Mouse (Mus musculus): ENCODE results near the gene Nek11. TPM values are rescaled to one million over a fixed set of nuclear protein-coding genes. Genes with fewer than 3 reads are reported as not detected.

Nek11 gene
- total RNA-seq, 2 experiments from 2014 or later, result 0.08 to 0.23 TPM

DNA sequence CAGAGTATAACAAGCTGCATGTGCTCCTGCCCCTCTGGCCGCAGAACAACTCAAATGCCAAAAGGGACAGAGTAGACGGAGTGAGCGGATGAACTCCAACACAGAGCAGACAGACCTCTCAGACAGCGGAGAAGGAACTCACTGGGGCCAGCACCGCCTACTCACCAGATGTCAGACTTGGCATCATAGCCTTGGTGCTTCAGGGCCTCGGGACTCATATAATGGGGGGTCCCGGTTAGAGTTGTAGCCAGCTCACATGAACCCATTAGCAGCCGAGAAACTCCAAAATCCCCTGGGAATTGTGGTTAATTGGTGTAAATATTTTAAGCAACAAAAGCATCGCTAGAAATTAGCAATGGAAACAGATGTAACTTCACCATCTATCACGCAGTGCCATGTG is 82.1 kb downstream of the Nek11 start:
- DNase-seq (ENCODE audit: low spot score in 2 of 2), result no peak

DNA sequence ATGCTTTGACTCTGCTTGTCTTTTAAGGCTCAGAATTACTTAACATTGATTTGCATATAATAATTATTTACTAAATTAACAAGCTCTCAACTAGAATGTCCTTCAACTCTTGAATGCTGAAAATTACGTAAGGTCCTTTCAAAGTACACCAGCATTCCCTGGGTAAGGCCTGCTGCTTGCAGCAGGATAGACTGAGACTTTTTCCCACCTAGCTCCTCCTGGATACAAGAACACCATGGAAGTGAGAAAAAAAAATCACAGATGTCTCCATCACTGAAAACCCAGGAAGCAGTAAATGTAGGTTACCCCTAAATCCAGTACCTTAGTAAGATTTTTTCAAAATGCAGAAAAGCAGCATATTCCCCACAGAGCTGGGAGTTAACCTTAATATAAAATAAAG is 82.6 kb downstream of the Nek11 start:
- no peak for DNase-seq (ENCODE audit: low spot score in 2 of 2)

DNA sequence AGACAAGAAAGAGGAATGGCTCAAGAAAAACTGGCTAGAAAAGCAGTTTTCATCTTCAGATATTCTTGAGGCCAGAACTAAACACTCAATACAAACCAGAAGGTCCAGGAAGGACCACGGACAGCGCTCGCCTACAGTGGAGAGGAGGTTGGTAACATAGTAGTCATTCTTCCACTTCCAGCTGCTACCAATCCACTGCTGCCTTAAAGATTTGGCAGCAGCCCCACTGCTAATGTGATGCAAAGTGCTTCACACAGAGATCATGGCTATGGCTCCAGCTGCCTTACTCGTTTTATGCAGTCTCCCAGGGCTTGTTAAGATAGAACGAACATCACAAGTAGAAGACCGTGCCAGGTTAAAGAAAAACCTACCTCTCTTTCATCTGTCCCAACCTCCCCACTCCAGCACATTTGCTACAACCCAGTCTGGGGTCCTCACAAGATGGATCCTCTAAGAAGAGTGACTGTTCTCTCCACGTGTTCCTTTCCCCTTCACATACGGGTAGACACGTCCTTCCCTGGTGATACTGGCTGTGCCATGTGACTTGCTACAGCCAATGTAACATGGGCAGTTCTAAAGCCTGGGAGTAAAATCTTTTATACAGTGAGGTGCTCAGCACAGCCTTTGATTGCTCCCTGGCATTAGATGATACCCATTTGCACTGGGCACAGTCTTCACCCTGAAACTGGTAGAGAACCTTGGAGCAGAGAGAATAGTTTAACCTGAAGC is 85.6 kb downstream of the Nek11 start:
- DNase-seq (ENCODE audit: low spot score in 2 of 2), result no peak

DNA sequence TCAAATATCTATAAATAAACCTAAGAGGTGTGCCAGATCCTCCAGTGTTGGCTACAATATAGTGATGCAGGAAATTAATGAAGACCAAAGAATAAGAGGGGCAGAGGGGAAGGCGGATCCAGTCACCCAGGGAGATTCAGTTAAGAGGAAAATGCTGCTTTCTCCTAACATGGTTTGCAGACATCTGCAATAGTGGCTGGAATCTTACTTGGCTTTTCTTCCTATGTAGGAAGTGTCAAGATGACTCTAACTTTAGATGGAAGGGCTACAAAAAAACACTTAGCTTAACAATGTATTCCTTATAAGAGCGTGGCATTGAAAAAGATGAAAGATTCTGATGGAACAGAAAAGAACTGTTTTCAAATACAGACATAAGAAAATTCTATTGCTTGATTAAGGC is 89.3 kb downstream of the Nek11 start:
- DNase-seq (ENCODE audit: low spot score in 2 of 2), result no peak

DNA sequence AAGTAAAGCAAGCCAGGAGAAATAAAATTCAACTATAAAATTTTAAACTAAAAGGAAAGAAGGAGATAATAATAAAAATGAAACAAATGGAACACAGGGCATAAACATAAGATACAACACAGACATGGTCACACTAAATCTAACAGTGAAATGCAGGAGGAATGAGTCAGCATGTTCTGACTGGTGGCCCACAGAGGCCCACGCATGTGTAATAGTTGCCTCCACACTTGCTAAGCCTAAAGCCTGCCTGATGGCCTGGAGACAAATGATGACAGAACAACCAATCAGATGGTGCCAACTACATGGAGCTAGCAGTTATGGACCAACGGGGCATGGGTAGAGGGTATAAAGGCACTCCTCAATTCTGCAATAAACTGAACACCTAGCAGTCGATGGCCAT is 93.1 kb downstream of the Nek11 start:
- no peak for DNase-seq (ENCODE audit: low spot score in 2 of 2)

DNA sequence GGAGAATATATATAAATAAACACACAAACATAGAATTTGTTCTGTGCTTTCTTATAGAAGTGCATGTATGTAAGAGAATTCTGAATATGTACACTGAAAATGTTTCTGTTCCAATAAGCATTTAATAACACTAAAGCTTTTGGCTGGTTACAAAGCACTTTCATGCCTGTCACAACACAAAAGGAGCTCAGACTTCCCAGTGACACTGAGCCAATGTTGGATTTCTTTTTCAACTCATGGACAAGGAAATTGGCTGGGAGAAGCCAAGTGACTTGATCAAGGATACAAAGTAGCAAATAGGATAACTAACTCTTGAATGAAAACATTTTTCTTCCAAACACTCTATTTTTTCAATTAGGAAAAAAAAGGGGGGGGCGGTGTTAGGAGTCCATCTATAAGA is 93.9 kb downstream of the Nek11 start:
- no peak for DNase-seq (ENCODE audit: low spot score in 2 of 2)

DNA sequence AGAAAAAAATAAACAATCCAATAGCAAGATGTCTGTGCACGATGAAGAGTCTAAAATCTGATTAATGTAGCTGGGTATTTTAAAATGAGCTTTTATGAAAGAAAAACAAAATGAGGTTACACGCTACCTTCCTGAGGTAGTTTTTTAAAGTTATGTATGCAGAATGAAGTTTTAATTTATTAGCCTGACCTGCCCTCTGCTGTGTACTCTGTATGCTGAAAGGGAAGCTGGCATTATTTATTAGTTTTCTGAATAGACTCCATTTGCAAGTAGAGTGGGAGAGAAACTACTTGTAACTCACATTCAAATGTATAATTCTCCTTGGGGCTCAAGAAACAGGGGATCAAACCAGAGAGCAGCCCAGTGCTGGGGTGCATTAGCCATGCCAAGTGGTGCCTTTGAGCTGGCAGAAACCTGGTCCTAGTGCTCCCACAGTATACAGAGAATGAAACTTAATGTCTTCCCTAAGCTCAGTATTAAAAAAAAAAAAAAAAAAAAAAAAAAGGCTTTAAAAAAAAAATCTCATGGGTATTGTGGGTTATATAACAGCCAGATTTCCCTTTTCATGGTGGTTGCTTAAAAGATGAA is 94.5 kb downstream of the Nek11 start:
- no peak for DNase-seq (ENCODE audit: low spot score in 2 of 2)

DNA sequence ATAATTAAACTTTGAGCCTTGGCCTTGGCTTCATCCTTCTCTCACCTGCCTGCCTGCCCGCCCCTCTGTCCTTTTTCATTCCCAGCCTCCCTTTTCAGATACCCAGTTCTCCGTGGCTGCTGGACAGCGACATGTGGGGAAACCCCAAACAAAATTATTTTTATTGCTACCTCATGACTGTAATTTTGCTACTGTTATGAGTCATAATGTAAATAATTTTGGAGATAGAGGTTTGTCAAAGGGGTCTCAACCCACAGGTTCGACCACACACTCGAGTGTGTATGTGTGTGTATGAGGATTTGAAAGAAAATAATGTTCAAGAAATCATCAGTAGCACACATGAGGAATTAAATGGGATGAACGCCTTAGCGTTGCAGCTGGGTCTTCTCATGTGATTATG is 110.7 kb downstream of the Nek11 start:
- DNase-seq (ENCODE audit: low spot score in 2 of 2), result no peak

DNA sequence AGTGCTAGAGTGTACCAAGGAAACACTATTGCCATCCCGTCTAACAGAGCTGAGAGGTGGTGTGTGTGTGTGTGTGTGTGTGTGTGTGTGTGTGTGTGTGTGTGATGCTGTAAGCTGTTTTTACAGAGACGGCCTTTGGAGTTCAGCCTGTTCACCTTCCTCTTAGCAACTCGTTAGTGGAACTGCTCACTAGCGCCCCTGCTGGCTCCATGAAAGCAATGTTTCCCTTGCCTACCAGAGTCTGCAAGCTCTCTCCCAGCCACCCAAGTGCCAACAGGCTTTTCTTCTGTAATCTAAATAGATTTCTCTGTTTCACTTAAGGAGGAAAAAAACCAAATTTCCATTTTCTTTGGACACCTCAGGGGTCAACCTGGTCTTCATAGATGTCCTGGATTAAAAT is 112.6 kb downstream of the Nek11 start:
- no peak for DNase-seq (ENCODE audit: low spot score in 2 of 2)

DNA sequence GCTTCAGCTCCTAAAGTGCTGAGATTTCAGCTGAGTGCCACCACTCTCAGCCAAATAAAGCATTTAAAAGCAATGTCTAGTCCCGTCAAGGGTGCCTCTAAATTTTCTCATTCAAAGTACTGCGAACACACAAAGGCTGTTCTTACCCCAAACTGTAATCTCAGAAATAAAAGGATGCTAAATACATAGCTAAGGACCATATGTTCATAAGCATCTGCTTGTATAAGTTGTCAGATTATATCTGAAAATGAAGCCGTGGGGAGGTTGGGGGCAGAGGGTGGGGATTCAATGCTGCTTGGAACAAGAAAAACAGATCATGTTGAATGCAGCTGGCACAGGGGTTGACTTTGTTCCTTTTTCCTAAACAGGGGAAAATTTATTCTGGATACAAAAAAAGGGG is 120.4 kb downstream of the Nek11 start:
- no peak for DNase-seq (ENCODE audit: low spot score in 2 of 2)

DNA sequence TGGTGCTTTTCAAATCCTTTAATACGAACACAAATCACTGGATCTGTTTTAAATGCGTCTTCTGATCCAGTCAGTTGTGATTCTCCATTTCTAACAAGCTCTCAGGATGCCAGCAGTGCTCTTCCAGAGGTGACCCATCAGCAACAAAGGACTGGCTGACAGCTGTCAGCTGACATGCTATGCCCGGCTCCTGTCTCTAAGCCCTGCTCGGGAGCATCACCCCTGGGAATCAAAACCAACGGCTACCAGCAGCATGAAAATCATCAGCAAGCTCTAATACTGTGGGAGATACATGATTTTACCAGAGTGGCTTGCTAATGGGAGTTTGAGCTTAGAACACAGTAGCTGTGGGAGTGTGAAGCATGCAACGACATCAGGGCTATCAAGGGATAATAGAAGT is 121.0 kb downstream of the Nek11 start:
- DNase-seq (ENCODE audit: low spot score in 2 of 2), result no peak

DNA sequence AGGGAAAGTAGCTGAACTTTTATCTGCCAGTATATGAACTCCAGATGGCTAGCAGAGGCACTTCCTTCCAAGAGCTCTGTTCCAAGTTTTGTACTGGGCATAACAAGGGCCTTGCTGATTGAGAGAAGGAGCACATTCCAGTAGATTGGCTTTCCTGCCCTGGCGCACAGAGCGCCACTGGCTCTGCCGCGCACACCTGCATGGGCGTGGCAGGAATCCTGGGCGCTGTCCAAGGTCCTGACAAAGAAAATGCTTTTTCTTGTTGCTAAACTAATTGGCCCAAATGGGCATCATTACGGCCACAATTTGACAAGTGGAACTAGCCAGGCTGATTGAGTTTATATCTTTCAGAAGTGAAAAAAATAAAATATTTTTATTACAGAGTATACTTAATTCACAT is 123.1 kb downstream of the Nek11 start:
- no peak for DNase-seq (ENCODE audit: low spot score in 2 of 2)

DNA sequence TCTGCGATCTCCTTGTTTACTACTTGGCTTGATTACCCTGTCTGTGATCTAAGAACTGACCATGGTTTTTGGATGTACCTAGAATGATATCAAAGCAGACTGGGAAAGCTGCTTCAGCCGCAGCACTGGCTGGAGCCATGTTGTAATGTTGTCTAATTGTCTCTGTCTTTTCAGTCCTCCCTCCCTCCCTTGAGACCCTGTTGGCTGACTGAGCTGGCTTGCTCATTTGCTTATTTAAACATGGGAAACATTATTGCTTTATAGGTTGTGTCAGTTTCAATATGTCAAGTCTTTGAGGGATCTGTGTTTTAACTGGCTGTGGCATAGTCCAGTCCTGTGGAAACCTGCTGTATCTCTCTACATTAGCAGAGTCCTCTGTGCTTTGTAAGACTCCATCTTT is 132.2 kb downstream of the Nek11 start:
- no peak for DNase-seq (ENCODE audit: low spot score in 2 of 2)

DNA sequence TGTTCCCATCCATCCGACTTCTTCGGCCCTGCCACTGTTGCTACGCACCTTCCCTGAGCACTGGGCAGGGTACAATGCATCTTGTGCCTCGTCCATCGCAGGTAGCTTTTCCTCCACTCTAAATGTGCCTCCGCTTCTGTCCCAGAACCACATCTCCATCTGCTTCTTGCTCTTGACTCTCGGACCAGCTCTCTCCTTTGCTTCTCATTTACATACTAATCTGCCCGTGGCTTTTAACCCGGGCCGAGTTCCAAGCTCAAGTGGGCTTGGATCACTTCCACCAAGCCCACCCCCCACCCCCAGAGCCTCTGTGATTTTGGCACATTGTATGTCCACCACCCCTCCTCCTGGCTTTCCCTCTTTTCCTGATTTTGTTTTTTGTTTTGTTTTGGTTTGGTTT is 137.7 kb downstream of the Nek11 start:
- no peak for DNase-seq (ENCODE audit: low spot score in 2 of 2)

DNA sequence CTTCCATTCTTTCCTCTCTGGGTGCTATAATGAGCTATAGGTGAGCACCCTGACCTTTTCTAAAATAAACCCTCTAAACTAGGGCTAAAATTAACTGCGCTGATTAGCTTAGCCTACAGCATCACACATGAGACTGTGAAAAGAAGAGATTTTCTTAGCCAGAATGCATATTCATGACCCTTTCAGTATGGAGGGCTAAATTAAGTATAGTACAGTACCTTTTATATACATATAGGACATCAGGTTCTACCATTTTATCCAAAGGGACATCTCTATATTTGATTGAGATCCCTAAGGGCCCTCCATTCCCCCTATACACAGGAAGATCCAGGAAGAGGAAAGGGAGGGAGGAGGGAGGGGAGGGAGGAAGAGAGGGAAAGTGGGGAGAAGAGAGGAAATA is 141.2 kb downstream of the Nek11 start:
- DNase-seq (ENCODE audit: low spot score in 2 of 2), result no peak

DNA sequence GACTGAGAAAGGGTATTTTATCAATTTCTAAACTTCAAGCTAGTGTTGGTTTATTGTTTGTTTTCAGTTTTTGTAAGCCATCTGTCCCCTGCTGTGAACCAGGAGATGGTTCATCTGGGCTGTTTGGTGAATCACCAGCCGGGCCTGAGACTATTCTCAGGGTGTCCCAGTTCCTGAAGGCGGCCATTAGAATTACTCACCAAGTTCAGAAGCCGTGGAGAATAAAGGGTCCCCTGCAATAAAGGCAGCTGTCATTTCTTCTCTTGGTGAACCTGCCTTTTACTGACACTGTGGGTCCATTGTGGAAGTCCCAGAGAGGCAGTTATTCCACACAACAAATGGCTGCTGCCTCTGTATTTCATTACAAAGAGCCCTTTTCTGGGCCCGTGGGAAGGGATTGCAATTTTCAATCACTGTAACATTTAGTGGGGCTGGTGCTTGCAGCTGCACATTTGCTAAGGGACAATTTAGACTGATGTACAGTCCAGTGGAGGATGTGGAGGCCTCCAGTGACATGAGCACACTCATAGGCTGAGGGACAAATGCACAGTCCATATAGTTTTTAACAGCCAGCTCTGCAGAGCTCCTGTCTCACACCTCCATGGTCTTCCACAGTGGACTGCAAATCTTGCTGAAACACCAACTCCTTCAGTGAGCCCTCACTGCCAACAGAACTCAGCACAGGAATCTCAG is 142.8 kb downstream of the Nek11 start:
- DNase-seq (ENCODE audit: low spot score in 2 of 2), result no peak

DNA sequence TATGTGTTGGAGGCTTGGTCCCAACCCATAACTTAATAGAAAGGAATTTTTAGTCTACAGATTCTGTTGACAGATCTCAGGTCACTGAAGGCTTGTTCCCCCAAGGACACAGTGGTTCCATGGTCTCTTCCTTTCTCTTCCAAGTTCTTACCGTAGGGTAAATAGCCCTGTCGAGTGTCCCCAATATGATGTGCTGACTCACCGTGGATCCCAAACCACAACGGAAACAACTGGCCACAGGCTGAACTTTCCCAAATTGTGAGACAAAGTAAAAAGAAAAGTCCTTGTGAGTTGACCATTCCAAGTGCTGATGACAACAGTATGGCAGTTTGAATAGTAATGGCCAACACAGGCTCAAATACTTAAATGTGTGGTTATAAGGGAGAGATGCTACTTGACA is 144.1 kb downstream of the Nek11 start:
- no peak for DNase-seq (ENCODE audit: low spot score in 2 of 2)

DNA sequence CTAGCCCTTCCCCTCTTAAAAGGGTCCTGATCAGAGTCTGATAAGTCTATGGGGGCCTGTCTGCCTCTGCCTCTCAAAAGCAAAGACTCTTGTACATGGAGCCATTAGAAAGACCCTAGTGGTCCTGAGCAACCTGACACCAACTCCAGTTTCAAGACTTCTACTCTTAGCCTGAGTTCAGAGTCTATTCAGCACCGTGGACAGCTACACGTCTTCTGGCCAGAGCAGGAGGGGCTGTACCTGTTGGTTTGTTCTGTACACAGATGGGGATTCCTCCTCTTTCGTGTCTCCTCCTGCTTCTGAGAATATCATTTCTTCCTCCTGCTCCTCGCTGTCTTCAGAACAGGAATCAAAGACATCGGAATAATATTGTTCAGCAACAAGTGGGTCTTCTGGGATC is 151.3 kb downstream of the Nek11 start:
- DNase-seq (ENCODE audit: low spot score in 2 of 2), result no peak

DNA sequence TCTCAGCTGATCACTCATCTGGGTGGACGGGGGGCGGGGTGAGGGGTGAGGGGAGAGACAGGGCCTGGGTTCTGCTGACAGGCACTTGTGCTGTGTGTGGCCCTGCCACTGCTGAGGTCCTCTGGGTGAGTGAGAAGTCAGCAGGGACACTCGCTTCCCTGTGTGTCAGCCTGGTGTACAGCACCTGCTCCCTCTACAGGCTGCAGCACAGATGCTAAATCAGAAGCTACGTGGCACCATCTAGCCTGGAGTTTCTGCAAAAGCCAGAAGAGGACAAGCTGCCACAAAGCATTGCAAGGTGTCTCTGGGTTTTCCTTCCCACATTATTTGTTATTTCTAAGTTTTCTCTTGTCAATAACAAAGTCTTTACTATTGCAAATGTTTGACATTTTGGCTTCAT is 180.9 kb downstream of the Nek11 start:
- no peak for DNase-seq (ENCODE audit: low spot score in 2 of 2)

DNA sequence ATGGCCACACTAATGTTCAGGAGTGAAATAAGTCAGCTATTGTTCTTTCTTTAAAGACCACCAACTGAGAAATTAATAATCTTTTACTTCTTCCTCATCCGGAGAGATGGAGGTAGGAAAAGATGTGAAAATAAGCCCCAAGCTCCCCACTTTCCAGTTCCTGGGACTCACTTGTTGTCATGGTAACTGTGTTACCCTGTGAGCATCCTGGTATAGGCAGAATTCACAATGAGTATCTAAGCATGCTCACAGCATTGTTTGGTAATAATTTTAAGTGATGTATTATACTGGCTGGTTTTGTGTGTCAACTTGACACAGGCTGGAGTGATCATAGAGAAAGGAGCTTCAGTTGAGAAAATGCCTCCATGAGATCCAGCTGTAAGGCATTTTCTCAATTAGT is 195.0 kb downstream of the Nek11 start:
- DNase-seq (ENCODE audit: low spot score in 2 of 2), result no peak

DNA sequence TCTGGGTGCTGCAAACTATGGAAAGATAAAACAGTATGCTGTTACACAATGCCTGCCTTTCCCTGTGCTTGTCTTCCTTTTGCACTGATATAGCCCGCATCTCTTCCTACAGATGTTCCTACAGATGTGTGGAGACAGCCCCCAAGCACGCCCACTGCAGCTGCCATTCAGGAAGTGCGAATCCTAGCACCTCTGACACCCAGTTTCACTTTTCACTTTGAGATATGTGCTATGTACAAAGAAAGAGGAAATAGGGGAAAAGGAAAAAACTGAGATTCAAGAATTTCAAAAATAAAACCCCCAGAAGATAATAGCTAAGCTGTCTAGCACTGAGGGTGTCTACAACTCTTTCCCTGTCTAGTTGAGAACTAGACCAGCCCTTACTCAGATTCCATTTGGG is 208.6 kb downstream of the Nek11 start:
- no peak for DNase-seq (ENCODE audit: low spot score in 2 of 2)

DNA sequence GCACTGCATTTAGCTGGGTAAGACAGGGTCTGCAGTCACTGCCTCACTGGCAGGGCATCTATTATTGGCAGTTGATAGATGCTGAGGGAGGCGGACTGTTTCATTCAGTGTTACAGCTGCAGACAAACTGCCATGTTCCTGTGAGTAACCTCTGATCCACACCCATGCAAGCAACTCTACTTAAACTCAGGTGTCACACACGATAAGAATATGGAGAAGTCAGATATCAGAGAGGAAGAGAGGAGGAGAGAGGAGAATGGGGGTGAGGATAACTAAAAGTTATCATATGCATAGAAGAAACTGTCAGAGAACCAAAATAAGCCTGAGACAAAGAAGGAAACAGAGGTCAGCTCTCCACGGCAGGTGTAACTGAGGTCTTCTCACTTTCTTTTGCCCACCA is 212.9 kb downstream of the Nek11 start:
- no peak for DNase-seq (ENCODE audit: low spot score in 2 of 2)

DNA sequence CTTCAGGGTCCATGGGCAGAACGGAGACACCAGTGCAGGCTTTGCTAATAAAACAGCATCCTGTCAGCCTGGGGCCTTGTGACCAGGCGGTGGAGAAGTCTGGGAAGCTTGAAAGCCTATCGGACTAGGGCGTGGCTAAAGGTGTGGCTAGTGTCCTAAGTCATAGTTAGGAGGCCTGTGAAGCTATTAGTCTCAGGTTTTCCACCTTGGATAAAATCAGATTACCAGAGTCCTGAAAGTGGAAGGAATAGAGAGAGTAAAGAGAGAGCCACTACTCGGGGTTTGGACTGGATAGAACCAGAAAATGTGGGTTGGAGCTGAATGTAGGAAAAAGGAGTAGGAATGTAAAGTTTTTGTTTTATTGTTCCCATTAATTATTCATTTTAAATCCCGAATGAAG is 250.3 kb downstream of the Nek11 start, which contains the start of gene 1700080E11Rik:
Gene 1700080E11Rik (minus strand): TSS at position 101 of the 400 bp plus-strand sequence.
- DNase-seq (ENCODE audit: low spot score in 2 of 2), result no peak

Measured in adrenal gland, postnatal 4 days (tissue).